Mouse (Mus musculus): ENCODE measurements around the gene Plxdc2. TPM values are rescaled to one million over a fixed set of nuclear protein-coding genes. Genes with fewer than 3 reads are reported as not detected.

Plxdc2 gene
- polyA plus RNA-seq, 1 experiment from 2014 or later = 22.4 TPM

DNA sequence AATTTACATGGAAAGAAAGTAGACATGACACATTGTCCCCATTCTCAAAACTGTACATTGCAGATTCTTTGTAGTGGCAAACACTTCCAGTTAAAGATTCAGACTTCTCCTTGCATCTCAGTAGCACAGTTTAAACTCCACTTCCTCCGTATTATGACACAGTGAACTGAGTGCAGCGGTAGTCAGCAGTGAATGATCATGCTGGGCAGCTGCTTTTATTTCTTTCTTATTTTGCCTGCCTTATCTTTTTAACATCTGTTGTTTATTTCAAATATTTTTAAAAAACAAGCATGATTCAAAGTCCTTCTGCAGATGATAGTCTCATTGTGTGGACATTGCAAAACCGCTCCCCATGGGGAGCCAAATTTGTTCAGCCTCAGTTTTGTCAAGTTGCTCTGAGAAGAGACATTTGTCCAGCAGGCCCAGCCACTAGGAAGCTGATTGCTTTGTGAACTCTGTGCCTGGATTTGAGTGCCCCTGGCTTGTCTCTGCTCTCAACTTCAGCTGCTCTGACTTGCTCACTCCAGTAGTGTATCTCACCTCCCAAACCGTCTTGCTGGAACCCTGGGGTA is 9.8 kb downstream of the Plxdc2 start:
- Histone ChIP-seq H3K4me3 (no peak overlapping the region), H3K9me3 (no peaks in the 10 kb centered on the region), H3K9ac (no peak overlapping the region), H3K36me3 (no peaks in the 10 kb centered on the region), H3K4me2 (replicated peaks) (no peak overlapping the region), H3K27me3 (replicated peaks) (no peaks in the 10 kb centered on the region), H3K27ac (no peak overlapping the region), H3K4me1 (no peaks in the 10 kb centered on the region)
- WGBS = 62% methylated on average over 4 of the region's 4 CpGs
- no peak for ATAC-seq (ENCODE audit: low FRiP score, low read depth)

- ATAC-seq (ENCODE audit: low FRiP score, low read depth) = no peak
- no peaks in the 10 kb centered on the region for H3K4me1 ChIP-seq
- WGBS = 95% methylated on average over 1 of the region's 1 CpGs
- H3K27me3 ChIP-seq (replicated peaks) = no peaks in the 10 kb centered on the region
- H3K9me3 ChIP-seq = no peaks in the 10 kb centered on the region
- H3K36me3 ChIP-seq = no peaks in the 10 kb centered on the region
- H3K4me3 ChIP-seq = no peak overlapping the region
- no peak overlapping the region for H3K4me2 ChIP-seq (replicated peaks)
- H3K27ac ChIP-seq = no peak overlapping the region
- H3K9ac ChIP-seq = no peak overlapping the region
Observed at GRCm38 (mm10) chr2:16370419-16370818, 14.3 kb downstream of the Plxdc2 start.

- Histone ChIP-seq H3K4me1 (no peaks in the 10 kb centered on the region), H3K27ac (no peak overlapping the region), H3K4me2 (replicated peaks) (no peak overlapping the region), H3K27me3 (replicated peaks) (no peaks in the 10 kb centered on the region), H3K36me3 (no peaks in the 10 kb centered on the region), H3K9ac (no peak overlapping the region), H3K9me3 (no peaks in the 10 kb centered on the region), H3K4me3 (no peak overlapping the region)
- ATAC-seq (ENCODE audit: low FRiP score, low read depth) = no peak
Observed at GRCm38 (mm10) chr2:16374288-16374687, 18.2 kb downstream of the Plxdc2 start.

- no peaks in the 10 kb centered on the region for H3K27me3 ChIP-seq (replicated peaks)
- WGBS = 79% methylated on average over 1 of the region's 1 CpGs
- H3K4me1 ChIP-seq = no peaks in the 10 kb centered on the region
Observed at GRCm38 (mm10) chr2:16386206-16386605, 30.1 kb downstream of the Plxdc2 start.

DNA sequence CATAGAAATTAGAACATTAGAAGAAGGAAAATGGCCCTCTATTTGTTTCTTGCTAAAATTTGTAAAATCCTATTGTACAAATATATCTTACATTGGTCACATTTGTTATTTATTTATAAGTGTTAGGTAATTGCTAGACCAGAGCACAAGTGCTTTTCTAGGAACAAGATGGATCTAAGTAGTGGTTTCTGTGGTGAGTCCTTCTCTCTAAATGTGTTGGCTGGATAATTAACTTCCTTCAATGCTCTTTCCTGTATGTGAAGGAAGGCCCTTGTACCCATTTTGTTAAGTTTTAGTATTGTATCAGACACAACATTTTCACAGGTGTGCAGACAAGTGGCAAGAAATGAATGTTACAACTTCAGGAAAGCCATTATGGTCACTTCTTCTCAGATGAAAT is 30.6 kb downstream of the Plxdc2 start:
- Histone ChIP-seq H3K36me3 (no peaks in the 10 kb centered on the region), H3K4me3 (no peak overlapping the region), H3K27me3 (replicated peaks) (no peaks in the 10 kb centered on the region), H3K9ac (no peak overlapping the region), H3K9me3 (no peaks in the 10 kb centered on the region), H3K27ac (no peak overlapping the region), H3K4me2 (replicated peaks) (no peak overlapping the region), H3K4me1 (no peaks in the 10 kb centered on the region)
- ATAC-seq (ENCODE audit: low FRiP score, low read depth) = no peak

More at GRCm38 (mm10) chr2:16386206-16386605, 30.1 kb downstream of the Plxdc2 start:
- Histone ChIP-seq H3K4me3 (no peak overlapping the region), H3K27ac (no peak overlapping the region), H3K9me3 (no peaks in the 10 kb centered on the region), H3K36me3 (no peaks in the 10 kb centered on the region), H3K4me2 (replicated peaks) (no peak overlapping the region), H3K9ac (no peak overlapping the region)
- no peak for ATAC-seq (ENCODE audit: low FRiP score, low read depth)

- Histone ChIP-seq H3K4me2 (replicated peaks) (no peak overlapping the region), H3K36me3 (no peaks in the 10 kb centered on the region), H3K9me3 (no peaks in the 10 kb centered on the region), H3K4me1 (no peaks in the 10 kb centered on the region), H3K4me3 (no peak overlapping the region), H3K27ac (no peak overlapping the region), H3K9ac (no peak overlapping the region), H3K27me3 (replicated peaks) (no peaks in the 10 kb centered on the region)
- no peak for ATAC-seq (ENCODE audit: low FRiP score, low read depth)
Observed at GRCm38 (mm10) chr2:16387787-16388186, 31.7 kb downstream of the Plxdc2 start.

DNA sequence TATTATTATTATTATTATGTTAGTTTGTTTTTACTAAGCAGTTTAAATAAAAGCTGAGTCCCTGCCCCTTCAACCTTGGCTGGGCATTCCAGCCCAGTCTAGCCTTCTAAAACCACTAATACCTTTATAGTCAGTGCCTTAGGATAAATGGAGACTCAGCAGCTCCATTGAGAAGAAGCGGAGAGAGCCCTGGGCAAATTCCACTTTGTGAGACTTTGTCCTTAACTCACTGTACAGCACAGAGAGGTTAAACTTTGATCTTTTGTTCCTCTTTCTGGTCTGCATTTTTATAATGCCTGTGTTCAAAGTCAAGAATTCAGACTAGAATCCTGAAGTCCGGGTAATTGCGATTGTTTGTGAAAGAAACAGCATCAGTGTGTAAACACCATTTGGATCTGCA is 41.4 kb downstream of the Plxdc2 start:
- Histone ChIP-seq H3K4me2 (replicated peaks) (no peak overlapping the region), H3K9me3 (no peaks in the 10 kb centered on the region), H3K4me3 (no peak overlapping the region), H3K27ac (no peak overlapping the region), H3K27me3 (replicated peaks) (no peaks in the 10 kb centered on the region), H3K9ac (no peak overlapping the region), H3K36me3 (no peaks in the 10 kb centered on the region), H3K4me1 (no peaks in the 10 kb centered on the region)
- WGBS = 85% methylated on average over 3 of the region's 3 CpGs
- ATAC-seq (ENCODE audit: low FRiP score, low read depth) = no peak

GRCm38 (mm10) chr2:16398006-16398405 is 41.9 kb downstream of the Plxdc2 start:
- WGBS = 93% methylated on average over 1 of the region's 1 CpGs
- Histone ChIP-seq H3K4me3 (no peak overlapping the region), H3K27ac (no peak overlapping the region), H3K9ac (no peak overlapping the region), H3K4me1 (no peaks in the 10 kb centered on the region), H3K27me3 (replicated peaks) (no peaks in the 10 kb centered on the region), H3K4me2 (replicated peaks) (no peak overlapping the region), H3K36me3 (no peaks in the 10 kb centered on the region), H3K9me3 (no peaks in the 10 kb centered on the region)
- ATAC-seq (ENCODE audit: low FRiP score, low read depth) = no peak

DNA sequence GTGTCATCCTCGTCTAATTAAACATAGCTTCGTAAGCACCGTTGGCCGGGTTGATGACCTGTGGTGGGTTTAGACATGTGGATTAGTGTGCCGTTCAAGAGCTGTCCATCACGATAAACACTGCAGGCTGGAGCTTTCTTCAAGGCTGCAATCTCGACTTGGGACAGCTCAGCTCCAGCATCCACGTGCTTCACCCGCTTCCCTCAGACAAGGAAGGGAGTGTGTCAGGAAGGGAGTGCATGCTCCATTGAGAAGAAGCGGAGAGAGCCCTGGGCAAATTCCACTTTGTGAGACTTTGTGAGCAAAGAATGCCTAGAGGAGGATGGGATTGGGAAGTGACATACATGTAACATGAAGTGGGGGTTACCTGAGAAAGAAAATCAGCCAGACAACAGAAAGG is 42.8 kb downstream of the Plxdc2 start:
- H3K27me3 ChIP-seq (replicated peaks) = no peaks in the 10 kb centered on the region
- WGBS = 81% methylated on average over 10 of the region's 10 CpGs
- H3K4me2 ChIP-seq (replicated peaks) = no peak overlapping the region
- no peaks in the 10 kb centered on the region for H3K4me1 ChIP-seq
- no peak overlapping the region for H3K9ac ChIP-seq
- H3K27ac ChIP-seq = no peak overlapping the region
- no peak for ATAC-seq (ENCODE audit: low FRiP score, low read depth)
- no peaks in the 10 kb centered on the region for H3K36me3 ChIP-seq
- H3K4me3 ChIP-seq = no peak overlapping the region
- no peaks in the 10 kb centered on the region for H3K9me3 ChIP-seq

DNA sequence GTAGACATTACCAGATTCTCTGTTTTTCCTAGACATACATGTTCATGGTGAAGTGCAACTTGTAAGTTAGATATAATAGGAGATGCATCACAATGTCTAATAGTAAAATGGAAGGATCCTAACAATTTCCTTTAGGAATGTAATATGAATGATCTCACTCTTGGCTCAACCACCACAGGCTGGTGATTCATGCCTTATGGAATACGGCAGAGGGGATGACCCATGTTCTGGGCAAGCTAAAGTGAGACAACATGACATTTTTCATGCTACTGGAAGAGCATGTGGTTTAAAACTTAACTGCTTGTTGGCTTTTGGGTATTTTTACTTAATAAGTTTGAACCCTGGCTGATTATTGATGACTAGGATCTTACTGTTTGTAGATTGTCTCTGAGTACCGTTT is 50.4 kb downstream of the Plxdc2 start:
- WGBS = 88% methylated on average over 2 of the region's 2 CpGs
- no peak overlapping the region for H3K4me2 ChIP-seq (replicated peaks)
- no peak overlapping the region for H3K27ac ChIP-seq
- H3K9me3 ChIP-seq = no peaks in the 10 kb centered on the region
- H3K27me3 ChIP-seq (replicated peaks) = no peaks in the 10 kb centered on the region
- ATAC-seq (ENCODE audit: low FRiP score, low read depth) = no peak
- H3K36me3 ChIP-seq = no peaks in the 10 kb centered on the region
- no peak overlapping the region for H3K9ac ChIP-seq
- no peaks in the 10 kb centered on the region for H3K4me1 ChIP-seq
- no peak overlapping the region for H3K4me3 ChIP-seq

DNA sequence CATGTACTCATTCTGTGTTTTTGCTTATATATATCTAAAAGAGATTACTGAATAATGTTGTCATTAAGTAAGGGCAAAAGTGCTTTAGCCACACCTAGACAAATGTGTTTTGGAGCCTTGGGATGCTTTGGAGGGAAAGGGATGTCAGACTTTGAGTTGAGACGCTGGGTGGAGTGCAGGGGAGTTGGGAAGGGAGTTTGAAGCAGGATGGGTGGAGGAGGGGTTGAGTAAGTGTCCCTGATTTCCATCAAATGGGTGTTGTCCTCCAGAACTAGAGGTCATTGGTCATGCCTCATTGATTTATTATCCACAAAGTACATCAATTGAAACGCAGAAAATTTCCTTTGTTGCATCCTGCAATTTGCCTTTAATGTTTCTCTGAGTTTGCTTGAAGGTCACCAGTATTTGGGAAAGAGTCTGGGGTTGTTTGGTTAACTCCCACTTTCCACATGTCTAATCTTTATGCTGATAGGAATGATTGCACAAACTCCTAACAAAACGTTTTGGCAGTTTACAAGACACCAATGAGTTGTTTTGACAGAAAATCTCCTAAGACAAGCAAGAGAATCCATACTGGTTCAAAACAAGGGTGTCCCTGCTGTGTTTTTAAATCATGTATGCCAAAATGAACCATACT is 58.4 kb downstream of the Plxdc2 start:
- no peak for ATAC-seq (ENCODE audit: low FRiP score, low read depth)
- WGBS = 36% methylated on average over 3 of the region's 3 CpGs
- Histone ChIP-seq H3K27me3 (replicated peaks) (no peaks in the 10 kb centered on the region), H3K9ac (no peak overlapping the region), H3K27ac (no peak overlapping the region), H3K9me3 (no peaks in the 10 kb centered on the region), H3K36me3 (no peaks in the 10 kb centered on the region), H3K4me2 (replicated peaks) (no peak overlapping the region), H3K4me1 (no peaks in the 10 kb centered on the region), H3K4me3 (no peak overlapping the region)

DNA sequence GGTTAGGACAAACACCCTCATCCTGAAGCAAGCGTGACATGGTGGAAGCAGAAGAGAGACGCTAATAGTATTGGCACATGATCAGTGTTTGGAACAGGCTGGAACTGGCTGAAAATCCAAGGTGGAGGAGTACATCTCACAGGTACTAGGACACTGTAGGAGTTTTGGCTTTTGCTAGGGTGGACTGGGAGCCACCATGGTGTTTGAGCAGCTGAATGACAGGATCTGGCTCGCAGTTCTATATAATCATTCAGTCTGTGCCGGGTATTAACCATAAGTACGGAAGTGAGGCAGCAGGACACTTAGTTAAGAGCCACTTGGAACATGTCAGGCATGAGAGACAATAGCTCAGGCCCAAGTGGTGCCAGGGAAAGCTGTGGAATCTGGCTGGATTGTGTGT is 82.9 kb downstream of the Plxdc2 start:
- no peak overlapping the region for H3K4me2 ChIP-seq (replicated peaks)
- ATAC-seq (ENCODE audit: low FRiP score, low read depth) = no peak
- 89% methylated on average over 5 of the region's 5 CpGs for WGBS

GRCm38 (mm10) chr2:16442643-16443042 is 86.5 kb downstream of the Plxdc2 start:
- 81% methylated on average over 2 of the region's 2 CpGs for WGBS
- Histone ChIP-seq H3K9me3 (no peaks in the 10 kb centered on the region), H3K36me3 (no peaks in the 10 kb centered on the region), H3K27ac (no peak overlapping the region), H3K27me3 (replicated peaks) (no peaks in the 10 kb centered on the region), H3K4me2 (replicated peaks) (no peak overlapping the region), H3K4me3 (no peak overlapping the region), H3K4me1 (peaks cover 3% of the 10 kb centered on the region; the same call in 1 of the 2 replicates), H3K9ac (no peak overlapping the region)
- ATAC-seq (ENCODE audit: low FRiP score, low read depth) = no peak

More for the DNA sequence above, 82.9 kb downstream of the Plxdc2 start:
- Histone ChIP-seq H3K9ac (no peak overlapping the region), H3K4me1 (no peaks in the 10 kb centered on the region), H3K27ac (no peak overlapping the region), H3K9me3 (no peaks in the 10 kb centered on the region), H3K27me3 (replicated peaks) (no peaks in the 10 kb centered on the region), H3K36me3 (no peaks in the 10 kb centered on the region), H3K4me3 (no peak overlapping the region)
